Mouse (Mus musculus) liver, embryonic 14.5 days (tissue): ENCODE results near the gene Xpo5. TPM values are rescaled to one million over a fixed set of nuclear protein-coding genes. Genes with fewer than 3 reads are reported as not detected.

Experiments used
- ATAC-seq: fragments of 200-750 bp; cut with Nextera tagmentation; 2 replicates; pipeline ENCODE4 v1.8.0; 2017; ENCODE audit warnings: moderate number of reproducible peaks, mild to moderate bottlenecking, moderate library complexity; ENCODE audit not compliant: insufficient read depth
- DNase-seq, 3 experiments: peaks; one replicate each; pipeline ENCODE4 v3.0.0-alpha.2; 2012 to 2013; ENCODE audit warnings: low read depth in 3 of 3, low spot score in 3 of 3
- H3K27ac ChIP-seq: fragments of 300-500 bp; sonication (generic); 2 replicates; pipeline ENCODE4 v1.5.1; 2014; ENCODE audit warnings: moderate library complexity, mild to moderate bottlenecking, control low read depth, inconsistent platforms
- H3K27me3 ChIP-seq: fragments of 300-500 bp; sonication (generic); 2 replicates; pipeline ENCODE4 v1.6.1; 2014; ENCODE audit warnings: mild to moderate bottlenecking, low read length, moderate library complexity; ENCODE audit not compliant: control insufficient read depth, insufficient read depth
- H3K36me3 ChIP-seq: fragments of 300-500 bp; sonication (generic); replicated peaks from 2 replicates; pipeline ENCODE4 v1.6.1; 2014; ENCODE audit warnings: low read depth; ENCODE audit not compliant: control insufficient read depth, insufficient read depth
- H3K4me1 ChIP-seq, 2 experiments: fragments of 200-500 bp in 1 of 2; fragments of 300-500 bp in 1 of 2; sonication (generic) in 1 of 2; replicated peaks; 2 replicates each; pipeline ENCODE4 v1.6.1; 2012 to 2014; ENCODE audit warnings: antibody characterized with exemption in 1 of 2, inconsistent platforms in 1 of 2, low read length in 1 of 2; ENCODE audit not compliant: control insufficient read depth in 2 of 2, insufficient read depth in 2 of 2
- H3K4me2 ChIP-seq: fragments of 300-500 bp; sonication (generic); 2 replicates; pipeline ENCODE4 v1.6.1; 2014; ENCODE audit warnings: low read depth, mild to moderate bottlenecking, control low read depth, moderate library complexity
- H3K4me3 ChIP-seq, 2 experiments: fragments of 200-500 bp in 1 of 2; fragments of 300-500 bp in 1 of 2; sonication (generic) in 1 of 2; 2 replicates each; pipeline ENCODE4 v1.5.1; 2012 to 2014; ENCODE audit warnings: low read depth in 2 of 2, low read length in 2 of 2, mild to moderate bottlenecking in 2 of 2, control low read depth in 1 of 2, inconsistent platforms in 1 of 2, moderate library complexity in 1 of 2; ENCODE audit not compliant: insufficient read depth in 1 of 2
- H3K9ac ChIP-seq: fragments of 300-500 bp; sonication (generic); replicated peaks from 2 replicates; pipeline ENCODE4 v1.6.1; 2014; ENCODE audit warnings: mild to moderate bottlenecking, control low read depth, moderate library complexity
- H3K9me3 ChIP-seq: fragments of 300-500 bp; sonication (generic); 2 replicates; pipeline ENCODE4 v1.6.1; 2016; ENCODE audit warnings: low read length, mixed read lengths; ENCODE audit not compliant: control insufficient read depth
- CTCF ChIP-seq: IDR thresholded peaks from 2 replicates; pipeline ENCODE4 v1.5.1; 2016; ENCODE audit warnings: antibody characterized with exemption, low read depth, control low read depth
- EP300 ChIP-seq: IDR thresholded peaks from 2 replicates; pipeline ENCODE4 v1.6.1; 2016; ENCODE audit warnings: antibody characterized with exemption, low read depth
- whole genome bisulfite sequencing: fragments of 180-500 bp; shearing (Covaris S2); extraction: QIAGEN DNeasy Blood & Tissue Kit; methylation state at CpG from one replicate; pipeline ENCODE4 v1.1.7; 2014; ENCODE audit not compliant: insufficient replicate concordance; 5-methylcytosine and 5-hydroxymethylcytosine counted together
- polyA plus RNA-seq, 2 experiments: library from polyadenylated mRNA; depleted of rRNA in 1 of 2; stranded (reverse) in 1 of 2; unstranded in 1 of 2; fragments of >200 nt; fragmentation: Nextera tagmentation in 1 of 2; extraction: Ambion mirVana in 1 of 2; gene quantifications; 2 replicates each; pipeline versions ENCODE4 v1.2.1 to v1.2.3; 2012 to 2014

Gene Xpo5
- 12.8 and 15.3 TPM in 2 replicates for polyA plus RNA-seq (2012; rRNA removed)
- polyA plus RNA-seq (2014; fragmentation: Nextera tagmentation; extraction: Ambion mirVana): 17.9 and 19.1 TPM in 2 replicates

DNA sequence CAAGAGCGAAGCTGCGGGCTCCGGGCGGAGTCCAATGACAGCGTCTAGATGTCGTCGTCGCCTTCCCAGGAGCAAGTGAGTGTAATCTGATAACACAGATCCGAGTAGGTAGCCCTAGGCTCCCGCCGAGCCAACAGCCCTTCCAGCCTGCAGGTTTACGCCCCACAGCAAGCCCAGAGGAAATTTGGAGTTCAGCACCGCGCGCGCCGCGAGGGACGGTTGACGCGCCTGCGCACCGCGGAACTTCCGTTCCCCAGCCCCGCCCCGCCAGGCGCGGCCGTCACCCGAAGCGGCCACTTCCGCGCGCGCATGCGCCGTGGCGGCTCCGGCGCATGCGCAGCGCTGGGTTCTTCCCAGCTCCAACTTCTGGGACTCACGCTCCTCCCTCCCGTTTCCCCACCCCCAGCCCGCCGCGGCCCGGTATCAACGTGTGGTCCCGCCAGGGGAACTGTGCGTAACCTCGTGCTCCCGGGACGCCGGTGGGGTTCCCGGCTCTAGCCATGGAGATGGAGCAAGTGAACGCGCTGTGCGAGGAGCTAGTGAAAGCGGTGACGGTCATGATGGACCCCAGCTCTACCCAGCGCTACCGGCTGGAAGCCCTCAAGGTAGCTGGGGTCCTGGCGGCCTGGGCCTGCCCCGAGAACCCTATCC, at the start of gene Xpo5, which contains the start of gene Polh:
Xpo5 (plus strand) TSS at position 362 of the 651 bp plus-strand sequence.
Polh (minus strand) TSS at position 225 of the 651 bp plus-strand sequence.
- peak; percentile 92 to 93 (median 93) for DNase-seq
- WGBS: under 1% methylated on average over 66 of the region's 66 CpGs
- peak within 1 kb of the TSS; percentile 79 for H3K4me2 ChIP-seq

DNA sequence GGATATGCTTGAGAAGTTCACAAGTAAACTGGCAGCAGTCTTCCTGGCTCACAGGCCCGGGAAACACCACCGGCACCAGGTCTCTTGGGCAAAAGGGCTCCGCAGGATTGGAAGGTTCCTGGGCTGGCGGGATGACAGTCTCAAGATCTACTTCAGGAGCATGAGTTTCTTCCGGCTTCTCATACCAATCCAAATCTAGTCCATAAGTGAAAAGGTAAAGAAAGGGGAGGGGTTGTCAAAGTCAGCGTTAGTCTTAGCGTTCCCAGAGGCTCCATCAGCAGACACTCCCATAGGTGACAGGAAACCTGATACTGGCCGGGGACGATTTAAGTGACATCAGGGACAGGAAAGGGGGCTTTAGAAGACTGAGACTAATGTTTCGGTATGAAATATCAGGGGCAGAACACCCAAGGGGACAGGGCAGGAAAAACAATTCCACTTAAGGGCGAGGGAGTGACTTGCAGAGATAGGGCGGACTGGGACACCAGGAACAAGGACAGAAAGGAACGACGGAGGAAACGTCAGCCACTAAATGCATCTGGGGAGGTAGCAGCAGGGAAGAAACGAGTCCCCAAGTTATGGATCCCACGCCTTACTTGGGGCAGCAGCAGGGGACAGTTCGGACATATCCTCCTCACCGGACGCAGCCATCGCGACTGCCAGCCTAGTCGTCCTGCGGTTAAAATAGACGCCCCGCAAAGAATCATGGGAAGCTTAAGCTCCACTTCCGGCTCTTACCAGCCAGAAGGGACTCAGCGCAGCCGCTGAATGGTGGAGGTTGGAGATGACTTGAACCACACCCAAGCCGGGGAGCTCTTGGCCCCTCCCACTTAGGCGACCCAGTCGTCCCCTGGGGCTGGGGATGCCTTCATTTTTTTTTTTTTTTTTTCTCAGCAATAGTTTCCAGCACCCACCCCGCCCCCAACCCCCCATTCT, 49.5 kb upstream of the Xpo5 start, which contains the start of gene Mad2l1bp:
Mad2l1bp (minus strand) TSS at position 707 of the 936 bp plus-strand sequence.
- H3K4me3 ChIP-seq: peak within 1 kb of the TSS; percentile 95 to 98
- peak within 1 kb of the TSS; percentile 83 for H3K4me2 ChIP-seq
- H3K36me3 ChIP-seq: peaks cover 22% of the 10 kb centered on the region
- peak within 1 kb of the TSS; percentile 86 for H3K27ac ChIP-seq
- H3K27me3 ChIP-seq: no peaks in the 10 kb centered on the region
- 4% methylated on average over 33 of the region's 33 CpGs for WGBS
- ATAC-seq (peak; percentile 81), DNase-seq (peak; percentile 92 to 94 (median 93))
- peak within 1 kb of the TSS; percentile 94 for H3K9ac ChIP-seq
- H3K4me1 ChIP-seq: peaks cover 24 to 34% of the 10 kb centered on the region in 2 experiments
- TF ChIP-seq EP300: peak; percentile 36; the same call in 1 of the 2 replicates
- no peak for TF ChIP-seq CTCF
- H3K9me3 ChIP-seq: no peaks in the 10 kb centered on the region

More for the DNA sequence above, at the start of gene Xpo5, which contains the start of gene Polh:
- peak; percentile 96 for ATAC-seq
- Histone ChIP-seq H3K27ac (peak within 1 kb of the TSS; percentile 97), H3K9ac (peak within 1 kb of the TSS; percentile 83), H3K4me3 (peak within 1 kb of the TSS; percentile 85 to 98), H3K27me3 (no peaks in the 10 kb centered on the region), H3K4me1 (peaks cover 7 to 16% of the 10 kb centered on the region in 2 experiments), H3K9me3 (no peaks in the 10 kb centered on the region), H3K36me3 (peaks cover 34% of the 10 kb centered on the region)
- TF ChIP-seq CTCF (peak; percentile 41), EP300 (peak; percentile 41; the same call in 1 of the 2 replicates)

DNA sequence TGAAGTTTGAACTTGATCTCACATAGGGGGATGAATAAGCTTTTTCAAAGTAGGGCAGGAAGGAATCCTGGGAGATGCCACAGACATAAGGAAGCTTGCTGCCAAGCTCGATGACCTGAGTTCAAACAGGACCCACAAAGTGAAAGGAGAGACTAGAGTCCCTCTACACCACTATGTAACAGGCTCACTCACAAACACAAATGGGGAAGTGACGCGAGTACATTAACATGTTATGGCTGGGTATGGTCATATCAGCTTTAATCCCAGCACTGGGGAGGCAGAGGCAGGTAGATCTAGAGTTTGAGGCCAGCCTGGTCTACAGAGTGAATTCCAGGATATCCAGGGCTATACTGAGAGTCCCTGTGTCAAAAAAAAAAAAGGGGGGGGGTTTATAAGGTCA, 48.2 kb upstream of the Xpo5 start:
- H3K4me3 ChIP-seq: no peak overlapping the region
- ATAC-seq (no peak), DNase-seq (no peak)
- peaks cover 11% of the 10 kb centered on the region for H3K36me3 ChIP-seq
- peak overlapping the region; percentile 8; the same call in 1 of the 2 replicates for H3K27ac ChIP-seq
- H3K9ac ChIP-seq: no peak overlapping the region
- no peaks in the 10 kb centered on the region for H3K9me3 ChIP-seq
- no peaks in the 10 kb centered on the region for H3K27me3 ChIP-seq
- 77% methylated on average over 3 of the region's 3 CpGs for WGBS
- no peak overlapping the region for H3K4me2 ChIP-seq
- peaks cover 33 to 45% of the 10 kb centered on the region in 2 experiments for H3K4me1 ChIP-seq
- TF ChIP-seq CTCF (no peak), EP300 (no peak)

DNA sequence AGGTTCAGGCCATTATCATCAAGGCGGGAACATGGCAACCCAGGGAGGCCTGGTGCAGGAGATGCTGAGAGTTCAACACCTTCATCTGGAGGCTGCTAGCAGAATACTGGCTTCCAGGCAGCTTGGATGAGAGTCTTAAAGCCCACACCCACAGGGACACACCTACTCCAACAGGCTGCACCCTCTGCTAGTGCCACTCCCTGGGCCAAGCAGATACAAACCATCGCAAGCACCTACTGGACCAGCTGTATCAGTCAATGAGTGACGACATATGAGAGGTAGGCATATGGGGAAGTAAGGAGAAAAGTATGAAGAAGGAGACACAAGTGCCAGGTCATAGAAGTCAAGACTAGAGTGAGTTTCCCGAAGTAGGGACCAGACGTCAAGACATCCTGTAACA, 45.9 kb upstream of the Xpo5 start:
- peaks cover 35 to 48% of the 10 kb centered on the region in 2 experiments for H3K4me1 ChIP-seq
- H3K4me2 ChIP-seq: peak overlapping the region; percentile 55
- H3K9me3 ChIP-seq: no peaks in the 10 kb centered on the region
- TF ChIP-seq EP300: peak; percentile 50; the same call in 1 of the 2 replicates
- 0 out of 2 replicates have a peak, but pooled peaks have one; percentile 12 for TF ChIP-seq CTCF
- DNase-seq (peak; percentile 70 to 78 (median 73)), ATAC-seq (peak; percentile 60)
- peak overlapping the region; percentile 93 for H3K27ac ChIP-seq
- peaks cover 4% of the 10 kb centered on the region for H3K36me3 ChIP-seq
- H3K27me3 ChIP-seq: no peaks in the 10 kb centered on the region
- H3K9ac ChIP-seq: peak overlapping the region; percentile 40
- 47% methylated on average over 5 of the region's 5 CpGs for WGBS
- H3K4me3 ChIP-seq: peak overlapping the region in 1 of 2 experiments; percentile 24; a peak in 2 of 4 replicates
